Mouse (Mus musculus) urinary bladder, postnatal 14 days (tissue): Measurements from ENCODE around the gene Usp12.

ENCODE experiments used
- DNase-seq: peaks from one replicate; pipeline ENCODE4 v3.0.0; 2021; ENCODE audit warnings: low spot score

Usp12 gene

GRCm38 (mm10) chr5:146692361-146692975 lies 102.3 kb downstream of the Usp12 start:
- no peak for DNase-seq

- DNase-seq, result peak; percentile 13
Measured at GRCm38 (mm10) chr5:146691745-146692144, 103.1 kb downstream of the Usp12 start.

- DNase-seq, result peak; percentile 42
Measured at GRCm38 (mm10) chr5:146687541-146688313, 107.1 kb downstream of the Usp12 start.

GRCm38 (mm10) chr5:146686954-146687353 lies 107.9 kb downstream of the Usp12 start:
- DNase-seq, result no peak
